Mouse (Mus musculus) heart, adult 18-20 months (tissue): ENCODE measurements around the gene Ip6k1. TPM values are rescaled to one million over a fixed set of nuclear protein-coding genes. Genes with fewer than 3 reads are reported as not detected.
"Not testable (repeated sequence)": the region's sequence is repeated elsewhere in the genome, so short reads cannot be mapped to it uniquely, and the experiment has no call there.

ENCODE experiments used
- DNase-seq, 2 experiments: peaks; one replicate each; pipeline ENCODE4 v3.0.0; 2021 to 2022; ENCODE audit warnings: mixed read lengths in 1 of 2
- total RNA-seq, 2 experiments: library from RNA; stranded (reverse); gene quantifications; 2 replicates each; pipeline ENCODE4 v1.2.3; 2021

The Ip6k1 gene
- total RNA-seq, 2 experiments from 2014 or later: 30.4 to 32.0 TPM

DNA sequence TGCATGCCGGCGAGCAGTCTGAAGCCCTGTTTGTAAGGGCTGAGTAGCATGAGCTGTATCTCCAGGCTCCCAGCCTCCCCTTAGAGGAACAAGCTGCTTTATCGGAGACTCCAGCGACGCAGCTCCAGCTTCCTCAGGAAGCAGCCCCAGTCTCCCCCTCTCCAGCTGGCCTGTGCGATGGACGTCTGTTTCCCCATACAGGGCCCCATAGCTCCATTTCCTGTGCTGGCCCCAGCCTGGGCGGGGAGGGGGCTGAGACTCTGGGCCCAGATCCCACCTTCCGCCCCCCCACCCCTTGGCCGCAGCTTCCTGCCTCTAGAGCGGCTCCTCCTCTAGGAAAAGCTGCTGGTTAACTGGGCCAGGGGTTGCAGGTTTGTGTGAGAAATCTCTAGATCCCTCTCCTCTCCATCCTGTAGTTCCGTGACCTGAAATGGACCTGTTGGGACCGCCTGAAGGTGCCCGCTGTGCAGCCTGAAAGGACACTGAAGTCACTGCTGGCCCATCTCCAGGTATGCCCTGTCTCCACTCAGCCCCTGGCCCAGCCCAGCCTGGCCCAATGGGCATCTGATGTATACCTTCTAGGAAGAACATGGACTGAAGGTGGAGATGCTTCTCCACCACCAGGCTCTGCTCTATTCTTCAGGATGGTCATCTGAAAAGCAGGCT lies 19.5 kb upstream of the Ip6k1 start, which contains the start of gene Gm20661:
TSS of gene Gm20661 (plus strand) at position 378 of the 666 bp plus-strand sequence.
- peak; percentile 81 to 94 for DNase-seq

DNA sequence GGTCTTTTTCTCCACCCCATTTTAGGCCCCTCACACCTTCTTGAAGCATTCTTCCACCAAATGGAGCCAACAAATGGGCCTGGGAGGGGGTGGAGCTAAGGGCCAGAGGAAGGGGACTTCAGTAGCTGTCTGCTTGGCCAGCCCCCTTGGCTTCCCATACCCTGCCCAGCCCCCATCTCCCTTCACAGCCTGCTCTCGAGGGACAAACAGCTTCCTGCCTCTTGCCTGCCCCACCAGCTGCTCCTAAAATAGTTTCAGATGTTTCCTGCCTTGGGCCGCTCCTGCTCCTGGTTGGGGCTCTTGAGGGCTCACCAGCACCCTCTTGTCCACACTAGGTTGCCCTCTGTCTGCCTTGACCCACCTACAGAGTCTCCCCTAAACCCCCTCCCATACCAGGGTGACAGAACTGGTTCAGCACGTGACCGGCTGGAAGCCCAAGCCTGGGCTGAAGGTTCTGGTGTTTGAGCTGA lies 18.8 kb upstream of the Ip6k1 start:
- peak; percentile 90 to 96 for DNase-seq

DNA sequence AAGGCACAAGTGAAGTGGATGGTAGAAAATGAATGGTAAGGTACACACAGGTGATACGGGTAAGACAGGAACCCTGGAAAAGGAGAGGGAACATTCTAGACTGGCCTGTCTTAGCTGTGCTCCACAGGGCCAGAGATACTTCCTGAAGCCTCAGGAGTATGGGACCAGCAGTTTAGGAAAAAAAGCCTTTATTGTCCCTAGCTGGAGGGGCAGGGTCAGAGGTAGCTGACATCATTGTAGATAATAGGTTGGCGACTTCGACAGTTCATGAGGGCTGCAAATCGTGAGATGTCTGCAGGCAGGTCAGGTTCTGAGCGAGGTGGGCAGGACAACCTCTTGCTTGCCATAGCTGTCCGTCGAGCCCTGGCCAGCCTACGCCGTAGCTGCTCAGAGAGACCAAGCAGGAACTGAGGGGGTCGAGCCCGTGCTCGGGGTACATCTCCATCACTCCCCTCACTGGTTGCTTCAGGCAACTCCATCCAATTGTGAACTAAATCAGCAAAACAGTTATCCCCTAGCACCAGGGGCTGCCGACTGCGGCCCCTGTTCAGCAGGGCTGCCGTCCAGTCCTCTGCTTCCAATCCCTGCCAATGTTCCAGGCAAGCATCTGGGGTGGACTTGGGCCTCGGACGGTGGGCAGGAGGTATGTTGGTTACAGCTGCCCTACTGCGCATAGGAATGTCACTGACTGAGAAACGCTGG lies 18.1 kb upstream of the Ip6k1 start:
- peak; percentile 27 to 51 for DNase-seq

DNA sequence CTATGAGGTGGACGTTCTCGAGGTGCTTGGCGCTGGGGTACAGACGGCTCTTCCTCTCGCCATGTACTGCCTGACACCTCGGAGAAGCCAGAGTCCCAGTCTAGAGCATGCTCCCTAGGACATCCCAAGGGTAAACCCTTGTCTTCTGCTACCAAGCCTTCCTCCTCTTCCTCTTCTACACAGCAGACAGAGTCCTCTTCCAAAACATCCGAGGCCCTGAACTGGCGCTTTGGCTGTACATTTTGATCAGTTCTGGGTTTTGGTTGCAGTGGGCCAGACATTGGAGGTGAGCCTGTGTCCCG lies 17.6 kb upstream of the Ip6k1 start:
- peak in 1 of 2 experiments; percentile 50 for DNase-seq

DNA sequence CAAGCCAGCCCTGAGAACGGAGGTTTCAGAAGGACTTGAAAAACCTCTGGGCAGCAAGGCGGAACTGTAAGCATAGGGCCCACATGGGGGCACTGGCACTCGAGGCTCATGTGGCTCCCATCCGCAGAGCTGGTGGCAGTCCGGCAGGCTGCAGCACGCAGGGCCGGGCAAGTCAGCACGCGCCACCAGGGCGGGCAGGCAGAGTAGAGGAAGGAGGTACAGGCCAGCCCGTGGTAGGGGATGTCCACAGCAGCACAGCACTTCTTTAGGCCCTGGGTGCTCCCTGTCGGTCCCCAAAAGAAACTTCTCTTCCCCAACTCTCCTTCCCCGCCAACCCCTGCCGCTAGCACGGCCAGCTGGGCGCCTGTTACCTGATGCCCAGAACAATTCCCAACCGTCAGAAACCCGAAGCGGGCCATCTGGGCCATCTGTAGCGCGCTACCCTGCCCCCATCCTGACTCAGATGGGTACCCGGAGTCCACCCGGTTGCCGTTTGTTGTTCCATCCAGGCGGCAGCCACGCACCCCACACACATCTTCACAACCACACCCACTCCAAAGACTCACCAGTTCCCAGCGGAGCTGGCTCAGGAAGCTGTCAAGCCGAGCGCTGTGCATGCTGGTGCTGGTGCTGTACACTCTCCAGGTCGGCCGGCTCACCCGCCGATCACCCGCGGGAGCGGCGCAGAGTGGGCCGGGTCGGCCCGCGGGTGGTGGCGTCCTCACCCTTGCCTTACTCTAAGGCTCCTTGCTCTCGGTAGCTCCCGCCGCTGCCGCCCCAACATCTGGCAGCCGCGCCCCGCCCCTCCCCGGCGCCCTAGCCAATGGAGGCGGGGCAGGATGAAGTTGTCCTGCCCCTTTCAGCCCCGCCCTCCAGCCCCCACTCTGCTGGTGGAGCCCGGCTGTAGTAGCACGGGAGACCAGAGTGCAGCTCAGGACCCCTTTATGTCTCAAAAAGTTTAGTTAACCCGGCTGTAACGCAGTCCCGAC lies 16.9 kb upstream of the Ip6k1 start, which contains the start of gene Inka1:
TSS of gene Inka1 (minus strand) at position 749 of the 989 bp plus-strand sequence.
- DNase-seq: peak; percentile 93 to 95

DNA sequence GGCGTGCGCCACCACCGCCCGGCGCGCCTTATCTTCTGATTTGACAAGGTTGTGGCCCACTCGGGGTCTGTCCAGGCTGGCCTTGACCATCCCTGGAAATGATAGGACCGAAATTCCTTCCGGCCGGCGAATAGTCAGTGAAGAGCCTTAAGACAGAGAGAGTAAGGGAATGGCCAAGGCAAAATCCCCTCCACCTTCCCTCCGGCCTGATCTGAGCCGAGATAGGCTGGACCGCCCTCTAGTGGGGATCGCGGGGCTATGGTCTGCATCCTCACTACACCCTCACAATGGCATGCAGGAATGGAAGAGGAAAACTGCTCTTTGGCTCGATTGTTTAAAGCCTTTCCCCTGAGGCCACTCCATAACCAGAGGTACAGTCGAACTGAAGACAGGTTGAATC lies 15.9 kb upstream of the Ip6k1 start:
- DNase-seq: peak; percentile 90 to 91

DNA sequence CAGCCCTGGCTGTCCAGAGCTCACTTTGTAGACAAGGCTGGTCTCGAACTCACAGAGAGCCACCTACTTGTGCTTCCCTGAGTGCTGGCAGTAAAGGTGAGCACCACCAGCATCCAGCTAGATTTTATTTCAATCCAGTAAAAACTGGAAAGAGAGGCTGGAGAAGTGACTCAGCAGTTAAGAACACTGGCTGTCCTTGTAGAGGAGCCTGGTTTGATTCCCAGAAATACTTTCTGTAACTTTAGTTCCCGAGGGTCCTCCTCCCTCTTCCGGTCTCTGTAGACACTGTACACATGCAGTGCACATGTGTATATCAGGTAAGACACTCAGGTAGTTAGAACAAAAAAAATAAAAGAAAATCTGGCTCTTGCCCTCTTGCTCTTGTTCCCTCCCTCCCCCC lies 14.4 kb upstream of the Ip6k1 start:
- peak in 1 of 2 experiments; percentile 28 for DNase-seq

DNA sequence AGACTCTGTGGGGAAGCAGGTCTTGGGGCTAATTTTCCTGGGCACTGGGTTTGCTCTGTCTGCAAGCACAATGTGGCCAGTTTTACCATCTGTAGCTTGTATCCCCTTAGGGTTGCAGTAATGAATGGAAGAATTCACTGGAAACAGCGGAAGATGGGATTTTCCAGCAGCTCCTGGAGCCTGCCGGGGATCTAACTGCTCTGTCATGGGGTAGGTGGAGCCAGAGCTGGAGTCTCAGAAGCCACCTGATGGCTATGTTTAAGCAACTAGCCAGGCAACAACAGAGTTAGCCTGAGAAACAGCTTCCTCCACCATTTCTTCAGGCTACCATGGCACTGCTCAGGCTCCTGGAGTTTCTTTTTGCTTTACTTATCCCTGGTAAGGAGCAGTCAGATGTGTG lies 10.1 kb upstream of the Ip6k1 start, which contains the start of gene Cdhr4:
TSS of gene Cdhr4 (plus strand) at position 301 of the 400 bp plus-strand sequence.
- DNase-seq: no peak

DNA sequence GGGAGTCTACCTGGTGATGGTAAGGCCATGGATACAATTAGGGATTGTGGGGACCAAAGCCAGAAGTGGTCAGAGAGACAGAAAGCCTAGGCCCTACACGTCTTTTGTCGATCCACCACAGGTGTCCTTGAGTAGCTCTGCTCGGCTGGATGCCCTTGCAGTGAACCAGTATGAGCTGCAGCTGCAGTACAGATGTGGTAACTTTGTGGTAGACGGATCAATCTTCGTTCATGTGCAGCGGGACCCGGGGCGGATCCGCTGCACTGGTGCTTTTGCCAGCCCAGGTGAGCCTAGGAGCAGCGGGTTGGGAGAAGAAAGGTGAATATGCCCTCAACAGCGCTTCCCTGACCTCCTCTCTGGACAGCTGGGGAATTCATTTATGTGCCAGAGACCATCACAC lies 9.3 kb upstream of the Ip6k1 start:
- DNase-seq: no peak

DNA sequence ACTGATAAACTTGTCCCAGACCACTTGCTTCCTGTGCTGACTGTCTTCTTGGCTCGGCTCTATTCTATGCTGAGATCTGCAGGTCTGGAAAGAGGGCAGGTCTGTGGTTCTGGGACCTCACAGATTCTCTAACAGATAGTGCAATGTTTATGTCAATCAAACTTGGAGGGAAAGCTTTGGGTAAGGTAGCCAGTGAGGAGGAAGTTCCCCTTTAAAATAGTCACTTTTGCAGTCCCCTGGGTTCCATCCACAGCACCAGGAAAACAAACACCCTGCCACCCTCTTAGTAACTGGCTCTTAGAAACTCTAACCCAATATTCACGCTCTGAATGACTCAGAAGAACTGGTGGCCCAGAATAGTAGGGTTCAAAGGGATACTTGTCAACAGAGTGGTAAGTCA lies 7.8 kb upstream of the Ip6k1 start:
- no peak for DNase-seq

DNA sequence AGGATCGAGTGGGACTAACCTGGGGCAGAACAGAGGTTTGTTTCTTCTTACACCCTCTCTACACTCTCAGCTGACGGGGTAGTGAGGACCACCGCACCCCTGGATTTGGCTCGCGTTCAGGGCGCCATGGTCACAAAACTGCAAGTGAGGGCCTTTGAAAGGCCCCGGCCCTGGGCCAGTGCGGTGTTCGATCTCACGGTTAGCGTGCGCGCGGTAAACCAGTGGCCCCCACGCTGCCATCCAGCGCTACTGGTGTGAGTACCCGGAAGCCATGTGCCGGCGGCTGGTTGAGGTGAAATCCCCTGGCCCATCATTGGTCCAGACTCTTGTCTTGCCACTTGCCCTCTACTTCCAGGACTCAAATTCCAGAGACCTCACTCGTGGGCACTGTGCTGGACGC lies 6.8 kb upstream of the Ip6k1 start:
- DNase-seq: no peak

DNA sequence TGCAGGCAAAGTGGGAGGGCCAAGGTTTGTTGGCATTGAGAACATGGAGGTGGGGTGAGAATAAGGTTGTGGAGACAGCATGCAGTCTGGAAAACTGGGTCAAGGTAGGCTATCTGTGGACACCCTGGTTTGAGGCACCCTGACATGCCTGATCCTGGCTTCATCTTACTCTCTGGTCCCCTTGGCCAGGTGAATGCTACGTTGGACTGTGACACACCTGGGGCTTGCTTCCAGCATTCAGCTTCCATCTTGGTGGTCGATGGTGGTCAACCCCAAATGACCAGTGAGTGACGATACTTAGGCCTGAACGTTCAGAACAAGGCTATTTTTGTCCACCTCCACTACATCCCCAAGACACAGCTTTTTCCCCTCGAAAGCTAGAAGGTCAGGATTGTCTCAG lies 6.3 kb upstream of the Ip6k1 start, which contains the start of gene Gm20662:
TSS of gene Gm20662 (plus strand) at position 301 of the 400 bp plus-strand sequence.
- DNase-seq: no peak

DNA sequence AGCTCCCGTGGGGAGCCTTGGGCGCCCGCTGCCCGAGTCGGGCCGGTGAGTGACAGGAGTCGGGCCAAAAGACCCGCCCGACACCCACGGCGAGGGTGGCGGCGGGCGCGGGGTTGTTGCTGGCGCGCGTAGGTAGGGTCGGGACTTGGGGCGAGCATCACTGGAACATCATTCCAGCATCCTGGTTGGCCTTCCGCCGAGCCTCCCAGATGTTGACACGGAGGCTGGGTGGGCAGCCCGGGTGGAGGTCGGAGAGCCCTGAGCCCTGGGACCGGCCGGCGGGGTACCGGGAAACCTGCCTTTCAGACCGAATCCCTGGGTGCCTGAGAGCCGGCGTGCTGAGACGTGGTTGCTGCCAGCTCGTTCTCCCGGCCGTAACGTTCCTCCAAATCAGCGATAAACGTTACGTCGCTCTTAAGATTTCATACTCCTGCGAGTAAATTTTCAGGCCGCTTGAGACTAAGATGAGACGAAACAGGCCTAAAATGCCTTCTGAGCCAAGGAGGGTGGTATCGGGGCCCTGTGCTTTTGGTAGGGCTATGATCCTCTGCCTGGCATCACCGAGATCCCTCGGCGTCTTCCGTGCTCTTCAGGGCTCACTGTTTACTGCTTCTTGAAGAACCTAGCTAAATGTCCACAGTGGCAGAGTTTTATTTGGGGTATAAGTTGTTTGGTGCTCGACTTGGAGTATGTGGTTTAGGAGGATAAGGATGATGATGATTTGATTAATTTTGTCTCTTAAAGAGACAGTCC lies 653 bp downstream of the Ip6k1 start:
- DNase-seq: no peak

DNA sequence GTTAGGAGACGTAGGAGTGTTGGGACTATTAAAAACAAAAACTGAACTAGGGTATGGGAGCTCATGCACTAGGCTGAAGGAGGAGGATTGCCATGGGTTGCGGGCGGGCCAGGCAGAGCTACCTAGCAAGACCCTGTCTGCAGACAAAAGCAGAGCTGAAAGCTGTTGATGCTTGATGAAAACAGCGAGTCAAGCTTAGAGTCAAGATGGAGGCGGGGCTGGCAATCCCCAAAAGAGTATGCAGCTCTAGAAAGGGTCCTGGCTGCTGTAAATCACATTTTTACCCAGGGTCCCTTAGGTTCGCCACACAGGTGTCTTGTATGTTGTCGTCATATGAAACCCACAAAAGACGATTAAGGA lies 1.2 kb downstream of the Ip6k1 start:
- peak in 1 of 2 experiments; percentile 49 for DNase-seq

DNA sequence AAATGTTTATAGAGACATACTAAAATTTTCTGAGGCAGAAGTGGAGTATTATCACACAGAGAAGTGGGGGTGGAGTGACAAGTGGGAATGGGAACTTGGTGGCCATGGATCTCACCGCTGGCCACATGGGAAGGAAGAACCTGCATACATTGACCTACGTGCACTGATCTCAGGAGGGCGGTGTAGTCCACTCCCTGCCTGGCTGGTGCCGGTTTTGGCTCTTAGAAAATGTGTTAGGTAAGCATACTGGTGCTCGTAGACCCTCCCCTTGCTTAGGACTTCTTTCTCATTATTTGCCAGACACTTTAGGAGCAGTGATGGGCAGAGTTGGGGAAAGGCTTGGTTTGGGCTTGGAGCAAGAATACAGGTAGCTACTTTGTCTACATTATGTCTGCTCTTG lies 5.7 kb downstream of the Ip6k1 start:
- DNase-seq: no peak

DNA sequence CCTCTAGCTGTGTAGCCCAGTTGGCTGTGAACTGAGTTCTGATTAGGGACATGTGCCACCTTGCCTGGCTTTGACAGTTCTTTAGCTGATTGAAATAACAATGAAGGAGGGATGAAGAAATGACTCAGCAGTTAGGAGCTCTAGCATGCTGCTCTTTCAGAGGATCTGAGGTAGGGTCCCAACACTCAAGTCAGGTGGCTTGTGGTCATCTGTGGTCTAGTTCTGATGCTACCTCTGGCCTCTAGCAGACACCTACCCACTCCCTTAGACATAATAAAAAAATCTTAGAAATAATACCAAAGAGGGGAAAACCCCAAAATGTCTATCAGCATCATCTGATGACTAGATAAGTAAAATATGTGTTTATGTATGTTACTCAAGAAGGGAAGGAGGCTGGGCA lies 8.1 kb downstream of the Ip6k1 start:
- DNase-seq: no peak

DNA sequence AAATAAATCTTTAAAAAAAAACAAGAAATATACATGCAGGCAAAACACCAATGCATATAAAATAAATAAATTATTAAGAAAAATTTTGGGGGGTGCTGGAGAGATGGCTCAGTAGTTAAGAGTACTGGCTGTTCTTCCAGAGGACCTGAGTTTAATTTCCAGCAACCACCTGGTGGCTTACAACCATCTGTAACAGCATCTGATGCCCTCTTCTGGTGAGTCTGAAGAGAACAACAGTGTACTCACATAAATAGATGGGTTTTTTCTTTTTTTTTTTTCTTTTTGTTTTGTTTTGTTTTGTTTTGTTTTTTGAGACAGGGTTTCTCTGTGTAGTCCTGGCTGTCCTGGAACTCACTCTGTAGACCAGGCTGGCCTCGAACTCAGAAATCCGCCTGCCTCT lies 11.3 kb downstream of the Ip6k1 start:
- DNase-seq: not testable (repeated sequence)

DNA sequence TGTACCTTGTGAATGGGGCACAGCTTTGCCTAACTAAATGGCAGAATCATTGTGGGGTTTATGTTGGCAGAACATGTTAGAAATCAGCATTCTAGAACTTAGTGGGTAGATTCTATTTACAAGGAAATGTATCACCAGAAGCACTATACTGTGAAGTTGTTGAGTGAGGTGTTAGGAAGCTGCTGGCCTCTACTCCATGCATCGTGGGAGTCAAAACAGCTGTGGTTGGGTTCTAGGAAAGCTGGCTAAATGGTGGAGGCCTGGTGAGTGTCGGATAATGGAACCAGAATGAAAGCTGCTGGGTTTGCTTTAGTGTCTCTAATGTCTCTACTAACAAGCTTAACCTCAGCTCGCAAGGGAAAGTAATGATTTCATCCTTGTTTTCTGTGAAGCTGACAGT lies 14.8 kb downstream of the Ip6k1 start:
- no peak for DNase-seq

DNA sequence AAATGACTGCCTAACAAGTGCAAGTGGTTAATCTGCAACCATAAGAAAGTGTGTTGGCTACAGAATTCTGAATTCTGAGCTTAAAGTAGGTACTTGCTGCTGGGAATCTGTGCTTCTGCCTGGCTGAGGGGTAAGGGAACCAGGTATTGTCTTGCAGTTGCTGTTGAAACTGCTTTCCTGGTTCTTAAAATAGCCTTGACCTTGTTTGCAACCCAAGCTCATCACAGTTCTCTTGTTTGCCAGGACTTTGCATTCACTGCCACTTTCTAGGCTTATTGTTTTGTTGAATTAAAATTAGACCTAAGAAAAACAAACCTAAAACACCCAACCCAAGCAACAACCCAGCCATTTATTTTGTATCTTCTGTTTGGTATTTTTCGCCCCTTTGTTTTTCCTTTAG lies 18.4 kb downstream of the Ip6k1 start:
- peak; percentile 28 to 38 for DNase-seq

DNA sequence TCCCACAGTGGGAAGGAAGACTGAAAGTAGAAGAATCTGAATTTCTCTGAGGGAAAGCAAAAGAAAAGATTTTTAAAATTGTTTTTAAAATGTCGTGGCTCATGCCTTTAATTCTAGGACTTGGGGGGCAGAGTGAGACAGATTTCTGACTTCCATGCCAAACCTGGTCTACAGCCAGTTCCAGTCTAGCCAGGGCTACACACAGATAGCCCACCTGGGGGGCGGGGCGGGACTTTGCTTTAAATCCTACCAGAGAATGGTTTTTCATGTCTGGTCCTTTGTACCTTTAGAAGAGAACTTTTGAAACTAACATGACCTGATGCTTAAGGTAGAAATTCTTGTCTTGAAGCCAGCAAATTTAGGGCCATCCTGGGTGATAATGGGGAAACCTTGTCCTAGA lies 20.9 kb downstream of the Ip6k1 start:
- DNase-seq: no peak

DNA sequence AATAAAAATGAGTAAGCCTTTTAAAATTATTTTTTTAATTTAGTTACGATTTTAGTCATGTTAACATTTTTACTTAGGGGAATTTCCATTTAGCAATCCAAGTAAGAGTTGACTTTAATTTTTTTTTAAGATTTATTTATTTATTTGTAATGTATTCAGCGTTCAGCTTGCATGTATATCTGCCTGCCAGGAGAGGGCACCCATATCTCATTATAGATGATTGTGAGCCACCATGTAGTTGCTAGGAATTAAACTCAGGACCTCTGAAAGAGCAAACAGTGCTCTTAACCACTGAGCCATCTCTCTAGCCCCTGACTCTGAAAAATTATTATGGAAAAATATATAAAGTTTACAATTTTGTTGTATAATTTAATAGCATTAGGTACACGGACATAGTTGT lies 24.3 kb downstream of the Ip6k1 start:
- DNase-seq: no peak

DNA sequence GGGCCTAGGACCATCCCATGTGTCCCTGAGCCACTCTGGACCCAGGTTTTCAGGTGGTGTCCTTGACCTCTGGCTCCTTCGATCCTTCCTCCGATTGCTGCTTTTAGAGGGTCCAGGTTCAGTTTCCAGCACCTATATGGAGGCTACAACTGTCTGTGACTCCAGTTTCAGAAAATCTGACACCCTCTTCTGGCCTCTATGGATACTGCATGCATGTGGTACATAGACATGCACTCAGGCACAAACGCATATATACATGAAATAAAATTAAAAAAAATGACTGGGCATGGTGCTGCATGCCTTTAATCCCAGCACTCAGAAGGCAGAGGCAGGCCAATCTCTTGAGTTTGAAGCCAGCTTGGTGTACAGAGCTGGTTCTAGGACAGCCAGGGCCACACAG lies 25.6 kb downstream of the Ip6k1 start:
- DNase-seq: no peak
